ENCODE assay signal across 8 mouse cellular contexts in the genomic region with DNA sequence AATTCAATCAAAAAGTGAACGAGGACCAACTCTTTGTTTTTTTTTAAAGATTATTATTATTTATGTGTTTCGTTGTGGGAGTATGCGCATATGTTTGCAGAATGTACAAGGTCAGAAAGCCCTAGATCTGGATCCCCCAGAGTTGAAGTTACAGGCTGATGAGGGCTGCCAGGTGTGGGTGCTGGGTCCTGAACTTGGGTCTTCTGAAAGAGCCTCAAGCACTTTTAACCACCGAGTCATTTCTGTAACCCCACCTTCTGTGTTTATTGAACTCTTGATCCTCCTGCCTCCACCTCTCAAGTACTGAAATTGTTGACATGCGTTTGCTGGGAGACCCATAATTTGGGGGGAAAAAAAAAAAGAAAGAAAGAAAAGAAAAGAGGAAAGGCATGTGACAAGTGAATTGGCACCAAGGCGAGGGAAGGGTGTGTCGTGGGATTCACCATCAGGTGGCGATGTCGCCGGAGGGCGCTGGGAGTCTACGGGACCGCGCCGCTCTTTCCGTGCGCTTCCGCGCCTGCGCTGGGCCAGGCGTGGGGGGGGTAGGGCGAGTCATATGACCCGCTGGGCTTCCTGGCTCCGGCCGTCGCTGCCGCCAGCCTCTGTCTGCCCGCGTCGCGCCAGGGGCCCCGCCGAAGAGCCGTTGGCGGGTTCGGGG. TPM values are rescaled to one million over a fixed set of nuclear protein-coding genes. Genes with fewer than 3 reads are reported as not detected.
DNase-seq lines count a peak whose midpoint lies in the region; ATAC-seq and TF ChIP-seq lines count a peak whose summit lies in the region.

Gene Arl8b (plus strand): TSS at position 574 of the 658 bp plus-strand sequence.

- no peaks in the 10 kb centered on the region for H3K27me3 ChIP-seq in hindbrain, embryonic 10.5 days (ENCODE audit: insufficient read depth, poor library complexity, severe bottlenecking)
- no peaks in the 10 kb centered on the region for H3K27me3 ChIP-seq in lung, postnatal 0 days (replicated peaks; ENCODE audit: insufficient read depth, low read length)

- WGBS in hindbrain, embryonic 10.5 days, result 10% methylated on average over 36 of the region's 36 CpGs
- 9% methylated on average over 36 of the region's 36 CpGs for WGBS in lung, postnatal 0 days

- peak; percentile 89 for ATAC-seq in frontal cortex, adult (ENCODE audit: low TSS enrichment)
- peak; percentile 92 for ATAC-seq in lung, postnatal 0 days

- no peak for TF ChIP-seq EP300 in lung, postnatal 0 days (IDR thresholded peaks at IDR 0.05)

- peaks cover 18% of the 10 kb centered on the region for H3K4me1 ChIP-seq in hindbrain, embryonic 10.5 days (replicated peaks)
- H3K4me1 ChIP-seq in lung, postnatal 0 days (ENCODE audit: insufficient read depth, low read depth, low read length), result 0 out of 2 replicates have a peak, but pooled peaks cover 4% of the 10 kb centered on the region

- peak; percentile 84 for DNase-seq in MEL-GATA-1-ER (ENCODE audit: extremely low read depth, low read depth)
- peak; percentile 96 for DNase-seq in cerebellum, adult 8-10 months
- peak; percentile 94 for DNase-seq in hindbrain, embryonic 10.5 days (ENCODE audit: low spot score)
- peak; percentile 93 for DNase-seq in layer of hippocampus, adult 9-11 months
- DNase-seq in lung, postnatal 0 days (ENCODE audit: low spot score), result peak; percentile 96
- peak; percentile 96 for DNase-seq in ovary, postnatal 14 days (ENCODE audit: low spot score)
- peak; percentile 98 for DNase-seq in thymus, postnatal 14 days

- peak within 1 kb of the TSS; percentile 99 for H3K4me3 ChIP-seq in hindbrain, embryonic 10.5 days
- peak within 1 kb of the TSS; percentile 98 for H3K4me3 ChIP-seq in lung, postnatal 0 days (ENCODE audit: low read depth, low read length)

- peak; percentile 96 for TF ChIP-seq CTCF in lung, postnatal 0 days (IDR thresholded peaks at IDR 0.05)

- no peaks in the 10 kb centered on the region for H3K9me3 ChIP-seq in hindbrain, embryonic 10.5 days
- no peaks in the 10 kb centered on the region for H3K9me3 ChIP-seq in lung, postnatal 0 days (ENCODE audit: low read length)

- no peaks in the 10 kb centered on the region for H3K36me3 ChIP-seq in hindbrain, embryonic 10.5 days
- no peaks in the 10 kb centered on the region for H3K36me3 ChIP-seq in lung, postnatal 0 days (ENCODE audit: insufficient read depth, low read length)

- peak within 1 kb of the TSS; percentile 97 for H3K9ac ChIP-seq in lung, postnatal 0 days (replicated peaks; ENCODE audit: low read depth)

- H3K4me2 ChIP-seq in lung, postnatal 0 days (replicated peaks; ENCODE audit: low read depth, low read length), result peak within 1 kb of the TSS; percentile 67

- H3K27ac ChIP-seq in hindbrain, embryonic 10.5 days, result peak within 1 kb of the TSS; percentile 91
- peak within 1 kb of the TSS; percentile 94 for H3K27ac ChIP-seq in lung, postnatal 0 days (ENCODE audit: low read length)

RNA-seq across cellular contexts. Expression of gene Arl8b, which starts in this region (rescaled TPM):
- 63.5 and 65.9 TPM in 2 replicates for polyA plus RNA-seq in hindbrain, embryonic 10.5 days (2016; fragmentation: Nextera tagmentation; extraction: Ambion mirVana)
- polyA plus RNA-seq in lung, postnatal 0 days (2015; fragmentation: Nextera tagmentation; extraction: Ambion mirVana), result 45.5 and 54.3 TPM in 2 replicates

Comparison
In these comparisons a context has a peak if more than half of its experiments do, and no peak if none do; other contexts are left out.
1. Peak in every context shown above with its lines: DNase-seq, ATAC-seq, H3K4me3 ChIP-seq and H3K27ac ChIP-seq.